Mouse (Mus musculus) myocyte (in vitro differentiated cells): ENCODE results near the gene Ric3. TPM values are rescaled to one million over a fixed set of nuclear protein-coding genes. Genes with fewer than 3 reads are reported as not detected.

ENCODE experiments used
- H3K27me3 ChIP-seq: one replicate; pipeline ENCODE4 v1.6.1; 2011; ENCODE audit not compliant: control insufficient read depth, insufficient read depth, insufficient read length
- H3K36me3 ChIP-seq: one replicate; pipeline ENCODE4 v1.6.1; 2011; ENCODE audit not compliant: control insufficient read depth, insufficient read depth
- H3K4me2 ChIP-seq: one replicate; pipeline ENCODE4 v1.6.1; 2011; ENCODE audit warnings: low read depth, control low read depth
- H3K4me3 ChIP-seq: one replicate; pipeline ENCODE4 v1.5.1; 2011; ENCODE audit warnings: mild to moderate bottlenecking, control low read depth, moderate library complexity
- H3K79me2 ChIP-seq: one replicate; pipeline ENCODE4 v1.6.1; 2011; ENCODE audit not compliant: control insufficient read depth, insufficient read depth
- H3ac ChIP-seq: one replicate; pipeline ENCODE4 v1.6.1; 2011; ENCODE audit not compliant: control insufficient read depth, insufficient read length
- CEBPB ChIP-seq: IDR thresholded peaks from 2 replicates; pipeline ENCODE4 v1.6.1; 2011; ENCODE audit warnings: mild to moderate bottlenecking, moderate library complexity; ENCODE audit not compliant: poor library complexity, insufficient read depth, severe bottlenecking
- E2F4 ChIP-seq: IDR thresholded peaks from one replicate; pipeline ENCODE4 v1.6.1; 2011; ENCODE audit warnings: mild to moderate bottlenecking, control low read depth, moderate library complexity; ENCODE audit not compliant: insufficient read depth
- MAX ChIP-seq: IDR thresholded peaks from one replicate; pipeline ENCODE4 v1.6.1; 2011; ENCODE audit warnings: low read depth, mild to moderate bottlenecking, control low read depth
- MYOD1 ChIP-seq, 3 experiments: IDR thresholded peaks; one replicate each; pipeline ENCODE4 v1.6.1; 2011; ENCODE audit warnings: control low read depth in 2 of 3, low read depth in 2 of 3, mild to moderate bottlenecking in 2 of 3, moderate library complexity in 1 of 3; ENCODE audit not compliant: insufficient read length in 2 of 3, control insufficient read depth in 1 of 3
- MYOG ChIP-seq, 3 experiments: IDR thresholded peaks; one replicate each; pipeline ENCODE4 v1.6.1; 2011; ENCODE audit warnings: control low read depth in 2 of 3, low read depth in 2 of 3, mild to moderate bottlenecking in 2 of 3; ENCODE audit not compliant: insufficient read length in 2 of 3, control insufficient read depth in 1 of 3, insufficient read depth in 1 of 3
- POLR2A ChIP-seq: IDR thresholded peaks from one replicate; pipeline ENCODE4 v1.6.1; 2011; ENCODE audit warnings: low read depth, mild to moderate bottlenecking, control low read depth, moderate library complexity; ENCODE audit not compliant: insufficient read length
- POLR2AphosphoS2 ChIP-seq: IDR thresholded peaks from one replicate; pipeline ENCODE4 v1.6.1; 2011; ENCODE audit warnings: low read depth, control low read depth; ENCODE audit not compliant: insufficient read length
- REST ChIP-seq: IDR thresholded peaks from one replicate; pipeline ENCODE4 v1.6.1; 2011; ENCODE audit warnings: mild to moderate bottlenecking, control low read depth, moderate library complexity; ENCODE audit not compliant: insufficient read depth, insufficient read length
- SRF ChIP-seq: IDR thresholded peaks from one replicate; pipeline ENCODE4 v1.6.1; 2011; ENCODE audit warnings: low read depth; ENCODE audit not compliant: control insufficient read depth, insufficient read length
- TCF12 ChIP-seq: IDR thresholded peaks from one replicate; pipeline ENCODE4 v1.6.1; 2011; ENCODE audit warnings: mild to moderate bottlenecking, control low read depth; ENCODE audit not compliant: poor library complexity, insufficient read depth, severe bottlenecking
- TCF3 ChIP-seq: IDR thresholded peaks from one replicate; pipeline ENCODE4 v1.6.1; 2011; ENCODE audit warnings: low read depth, control low read depth; ENCODE audit not compliant: insufficient read length
- USF1 ChIP-seq: IDR thresholded peaks from one replicate; pipeline ENCODE4 v1.6.1; 2011; ENCODE audit warnings: low read depth, mild to moderate bottlenecking, control low read depth, moderate library complexity
- polyA plus RNA-seq: library from polyadenylated mRNA; unstranded; fragments of >200 nt; fragmentation: generic; extraction: Trizol; gene quantifications from one replicate; pipeline ENCODE4 v1.2.1, GENCODE M21; 2012; ENCODE audit warnings: missing spikeins

The Ric3 gene
- polyA plus RNA-seq, 1 experiment, result not detected

- Histone ChIP-seq H3K36me3 (no peaks in the 10 kb centered on the region), H3K27me3 (no peaks in the 10 kb centered on the region)
- no peak for TF ChIP-seq MAX
- TF ChIP-seq POLR2A, result no peak
These were observed 89.9 kb downstream of the Ric3 start for GRCm38 (mm10) chr7:108993230-108993629.

DNA sequence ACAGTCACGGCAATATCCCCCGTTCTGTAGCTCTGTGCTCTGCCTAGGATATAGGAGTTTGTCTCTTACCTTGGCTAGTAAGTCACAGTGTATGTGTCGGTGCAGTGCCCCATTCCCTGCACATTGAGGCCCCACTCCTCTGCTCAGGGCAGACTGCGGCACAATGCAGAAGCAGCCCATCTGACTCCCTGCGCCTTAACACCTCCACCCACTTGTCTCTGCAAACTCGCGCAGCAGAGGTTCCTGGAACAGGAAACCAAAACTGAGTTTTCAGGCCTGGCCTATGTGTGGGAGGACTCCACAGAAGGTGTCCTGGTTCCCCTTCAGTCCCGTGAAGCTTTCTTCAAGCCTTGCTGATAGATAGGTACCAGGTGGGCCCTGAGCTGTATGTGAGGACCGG is 91.9 kb downstream of the Ric3 start:
- H3ac ChIP-seq, result no peak overlapping the region
- TF ChIP-seq TCF3 (no peak), MAX (no peak), POLR2AphosphoS2 (no peak), REST (no peak), USF1 (no peak)

More at GRCm38 (mm10) chr7:108993230-108993629, 89.9 kb downstream of the Ric3 start:
- H3K4me3 ChIP-seq, result no peak overlapping the region
- H3ac ChIP-seq, result no peak overlapping the region
- no peak overlapping the region for H3K4me2 ChIP-seq
- H3K79me2 ChIP-seq, result no peaks in the 10 kb centered on the region

DNA sequence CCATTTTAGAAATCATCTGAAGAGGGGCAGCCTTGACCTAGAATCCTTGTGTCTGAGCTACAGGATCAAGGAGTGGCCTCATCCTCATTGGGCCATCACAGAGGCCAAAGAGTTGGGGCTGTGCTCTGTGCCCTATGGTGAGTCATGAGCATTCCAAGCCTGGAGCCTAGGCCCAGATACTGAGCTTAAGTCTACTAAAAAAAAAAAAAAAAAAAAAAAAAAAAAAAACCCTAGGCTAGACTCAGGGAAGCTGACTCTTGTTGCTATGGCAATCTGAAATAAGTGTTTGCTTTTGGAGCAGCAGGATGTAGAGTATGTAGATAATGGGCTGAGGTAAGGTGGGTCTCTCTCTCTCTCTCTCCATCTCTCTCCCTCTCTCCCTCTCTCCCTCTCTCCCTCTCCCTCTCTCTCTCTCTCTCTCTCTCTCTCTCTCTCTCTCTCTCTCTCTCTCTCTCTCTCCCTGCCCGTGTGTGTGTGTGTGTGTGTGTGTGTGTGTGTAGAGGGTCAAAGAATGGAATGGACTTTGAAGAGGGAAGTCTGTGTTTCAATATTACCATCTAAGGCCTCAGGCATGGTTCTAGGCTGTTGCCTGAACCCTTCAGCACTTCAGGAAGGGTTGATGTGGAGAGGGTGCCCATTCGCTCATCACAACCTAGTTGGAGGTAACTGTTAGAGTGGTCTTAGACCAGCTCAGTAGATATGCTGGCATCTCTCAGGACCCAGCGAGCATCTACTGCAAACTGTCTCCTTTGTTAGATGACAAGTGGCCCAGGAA is 97.0 kb downstream of the Ric3 start:
- Histone ChIP-seq H3K27me3 (no peaks in the 10 kb centered on the region), H3ac (no peak overlapping the region), H3K79me2 (no peaks in the 10 kb centered on the region), H3K4me3 (no peak overlapping the region), H3K36me3 (no peaks in the 10 kb centered on the region), H3K4me2 (no peak overlapping the region)
- TF ChIP-seq MYOG (IDR thresholded peaks at IDR 0.05; ENCODE audit: control insufficient read depth in 1 of 3, insufficient read depth in 1 of 3, insufficient read length in 2 of 3, low read depth in 2 of 3) (no peak), SRF (no peak), TCF12 (no peak), REST (no peak), E2F4 (no peak), USF1 (no peak), MYOD1 (IDR thresholded peaks at IDR 0.05; ENCODE audit: control insufficient read depth in 1 of 3, insufficient read length in 2 of 3, low read depth in 2 of 3) (no peak), POLR2A (no peak), CEBPB (no peak), POLR2AphosphoS2 (no peak), TCF3 (no peak), MAX (no peak)

More for the DNA sequence above, 91.9 kb downstream of the Ric3 start:
- Histone ChIP-seq H3K4me3 (no peak overlapping the region), H3K79me2 (no peaks in the 10 kb centered on the region), H3K4me2 (no peak overlapping the region), H3K27me3 (no peaks in the 10 kb centered on the region), H3K36me3 (no peaks in the 10 kb centered on the region)

Other genes starting within 250 kb of the Ric3 start
- not detected for gene Olfr516, start 232.8 kb downstream of the Ric3 start, polyA plus RNA-seq
- gene Olfr517, start 211.0 kb downstream of the Ric3 start, polyA plus RNA-seq, result not detected
- gene Olfr518, start 198.3 kb downstream of the Ric3 start, polyA plus RNA-seq, result not detected
- gene Olfr519, start 188.9 kb downstream of the Ric3 start, polyA plus RNA-seq, result not detected
- 0.06 TPM for gene Nlrp10, start 153.2 kb downstream of the Ric3 start, polyA plus RNA-seq
- 268 TPM for gene Eif3f, start 148.9 kb downstream of the Ric3 start, polyA plus RNA-seq
- not detected for gene Tub, start 133.0 kb downstream of the Ric3 start, polyA plus RNA-seq
- 0.26 TPM for gene Lmo1, start 91.9 kb upstream of the Ric3 start, polyA plus RNA-seq